Mouse (Mus musculus): ENCODE data around the gene Mcoln1.

The Mcoln1 gene

DNA sequence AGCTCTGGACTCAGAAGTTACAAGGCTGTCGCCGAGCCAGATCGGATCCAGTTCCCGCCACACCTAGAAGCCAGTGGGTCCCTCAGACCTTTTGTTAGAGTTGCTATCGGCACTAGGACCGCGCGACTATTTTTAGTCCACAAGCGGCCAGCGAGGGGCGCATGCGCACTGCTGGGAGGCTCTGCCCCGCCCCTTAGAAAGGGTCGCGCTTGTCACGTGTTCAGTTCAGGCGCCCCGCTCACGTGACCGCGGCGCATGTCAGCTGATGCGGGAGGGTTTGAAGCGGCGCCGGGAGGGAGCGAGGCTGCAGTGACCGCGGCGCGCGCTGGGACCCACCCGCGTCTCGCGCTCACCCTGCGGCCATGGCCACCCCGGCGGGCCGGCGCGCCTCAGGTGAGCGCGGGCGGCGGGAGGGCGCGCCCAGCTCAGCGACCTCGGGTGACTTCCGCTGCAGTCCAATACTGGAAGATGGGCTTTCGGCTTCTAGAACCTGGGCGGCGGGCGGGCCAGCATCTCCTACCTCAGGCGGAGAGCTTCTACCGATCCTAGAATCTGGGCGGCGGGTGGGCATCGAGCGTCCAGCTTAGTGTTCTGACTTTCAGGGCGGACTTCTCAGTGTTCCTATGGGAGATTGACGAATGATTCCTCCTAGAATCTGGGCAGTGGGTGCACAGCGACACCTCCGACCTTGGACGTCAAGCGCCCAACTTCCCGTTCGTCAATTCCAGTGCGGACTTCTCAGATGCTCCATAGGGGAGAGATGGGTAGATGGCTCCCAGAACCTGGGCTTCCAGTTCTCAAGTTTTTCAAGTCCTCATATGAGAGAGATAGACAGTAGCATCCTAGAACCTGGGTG is at the start of gene Mcoln1:
Gene Mcoln1 (plus strand): TSS at position 223 of the 856 bp plus-strand sequence.
- DNase-seq (ENCODE audit: low read depth, low spot score), result peak; percentile 98

DNA sequence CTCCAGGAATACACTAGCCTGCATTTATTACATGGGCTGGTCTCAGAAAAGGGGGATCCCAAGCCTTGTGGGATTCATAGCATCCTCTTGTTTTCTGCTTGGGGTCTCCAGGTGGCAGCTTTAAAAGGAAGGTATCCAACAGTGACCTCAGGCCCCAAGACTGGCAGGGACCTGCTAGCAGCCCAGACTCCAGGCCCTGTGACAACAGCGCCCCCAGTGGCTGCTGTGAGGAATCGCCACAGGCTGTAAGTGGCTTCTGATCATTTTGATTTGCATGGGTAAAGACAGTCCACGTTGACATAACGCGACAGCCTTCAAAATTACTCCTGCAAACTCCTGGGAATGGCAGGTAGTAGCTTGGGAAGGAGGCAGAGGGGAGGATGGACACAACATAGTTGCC is 49.6 kb upstream of the Mcoln1 start:
- DNase-seq (ENCODE audit: low read depth, low spot score), result peak; percentile 69

DNA sequence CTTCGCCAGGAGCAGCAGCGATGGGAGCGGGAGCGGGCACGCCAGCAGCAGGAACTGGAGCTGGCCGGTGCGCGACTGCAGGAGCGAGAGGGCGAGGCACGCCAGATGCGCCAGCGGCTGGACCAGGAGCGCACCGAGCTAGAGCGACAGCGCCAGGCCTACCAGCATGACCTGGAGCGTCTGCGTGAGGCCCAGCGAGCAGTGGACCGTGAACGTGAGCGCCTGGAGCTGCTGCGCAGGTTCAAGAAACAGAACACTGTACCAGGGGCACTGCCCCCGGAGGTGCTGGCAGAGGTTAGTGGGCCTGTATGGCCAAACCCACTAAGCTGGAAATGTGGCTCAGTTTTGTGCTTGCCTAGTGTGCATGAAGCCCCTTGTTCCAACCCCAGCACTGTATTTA is 48.3 kb upstream of the Mcoln1 start:
- DNase-seq (ENCODE audit: low read depth, low spot score), result no peak

DNA sequence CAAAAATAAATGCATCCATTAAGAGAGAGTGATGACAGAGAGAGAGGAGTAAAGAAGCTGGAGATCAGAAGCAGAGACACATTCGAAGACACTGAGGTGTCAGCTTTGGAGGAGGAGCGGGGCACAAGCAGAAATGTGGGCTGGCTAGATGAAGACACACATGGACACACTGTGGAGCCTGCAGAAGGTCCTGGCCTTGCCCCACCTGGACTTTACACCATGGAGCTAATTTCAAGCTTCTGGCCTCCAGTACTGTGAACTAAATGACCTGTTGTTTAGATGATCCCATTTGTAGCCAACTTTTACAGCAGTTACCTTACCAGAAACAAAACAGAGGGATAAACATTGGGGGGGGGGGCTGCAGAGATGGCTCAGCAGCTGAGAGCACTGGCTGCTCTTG is 37.0 kb upstream of the Mcoln1 start:
- no peak for DNase-seq (ENCODE audit: low read depth, low spot score)

DNA sequence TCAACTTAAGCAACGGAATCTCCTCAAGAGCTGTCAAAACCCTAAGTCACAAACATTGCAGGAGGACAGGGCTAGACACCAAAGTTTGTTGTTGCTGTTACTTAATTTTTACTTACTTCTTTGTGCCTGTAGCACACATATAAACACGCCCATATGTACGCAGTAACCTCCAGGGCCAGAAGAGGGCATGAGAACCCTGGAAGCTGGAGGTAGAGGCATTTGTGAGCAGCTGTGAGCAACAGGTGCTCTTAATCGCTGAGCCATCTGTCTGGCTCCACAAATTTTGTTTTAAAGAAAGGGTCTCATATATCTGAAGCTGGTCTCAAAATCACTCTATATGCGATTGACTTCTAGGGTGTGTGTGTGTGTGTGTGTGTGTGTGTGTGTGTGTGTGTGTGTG is 35.9 kb upstream of the Mcoln1 start:
- DNase-seq (ENCODE audit: low read depth, low spot score), result peak; percentile 76

DNA sequence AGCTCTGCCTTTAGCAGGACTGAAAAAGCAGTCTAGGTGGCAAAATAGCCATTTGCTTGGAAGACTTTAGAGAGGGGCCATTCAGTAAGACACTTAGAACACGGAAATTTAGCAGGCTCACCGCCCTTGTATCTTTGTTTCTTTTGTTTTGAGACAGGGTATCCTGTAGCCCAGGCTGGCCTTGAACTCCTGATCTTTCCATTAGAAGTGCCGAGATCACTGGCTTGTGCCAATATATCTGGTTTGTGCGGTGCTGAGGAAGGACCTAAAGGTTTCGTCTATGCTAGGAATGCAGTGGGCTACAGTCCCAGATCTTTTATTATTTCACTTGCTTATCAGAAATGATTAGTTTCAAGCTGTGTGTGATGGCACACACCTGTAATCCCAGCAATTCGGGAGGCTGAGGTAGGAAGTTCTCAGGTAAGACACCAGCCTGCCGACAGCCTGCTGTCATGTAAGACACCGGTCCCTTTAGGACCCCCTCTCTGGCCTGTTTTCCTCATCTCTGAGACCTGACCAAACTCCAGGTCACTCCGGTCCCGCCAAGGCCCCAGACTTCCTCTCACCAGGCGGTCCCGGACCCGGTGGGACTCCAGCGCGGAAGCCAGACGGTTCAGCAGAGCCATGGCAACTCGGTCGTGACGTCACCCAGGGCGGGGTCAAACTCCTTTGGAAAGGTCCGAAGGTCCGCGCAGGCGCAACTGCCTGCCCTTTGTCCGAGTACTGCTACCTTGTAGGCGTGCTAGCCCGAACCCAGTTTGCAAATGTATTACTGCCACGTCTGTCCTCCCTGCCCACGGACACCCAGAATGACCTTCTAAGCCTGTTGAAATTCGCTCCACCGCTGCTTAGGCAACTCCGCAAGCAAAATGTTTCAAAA is 33.0 kb upstream of the Mcoln1 start, which contains the start of gene Pex11g:
Gene Pex11g (minus strand): TSS at position 675 of the 880 bp plus-strand sequence.
- peak; percentile 99 for DNase-seq (ENCODE audit: low read depth, low spot score)

DNA sequence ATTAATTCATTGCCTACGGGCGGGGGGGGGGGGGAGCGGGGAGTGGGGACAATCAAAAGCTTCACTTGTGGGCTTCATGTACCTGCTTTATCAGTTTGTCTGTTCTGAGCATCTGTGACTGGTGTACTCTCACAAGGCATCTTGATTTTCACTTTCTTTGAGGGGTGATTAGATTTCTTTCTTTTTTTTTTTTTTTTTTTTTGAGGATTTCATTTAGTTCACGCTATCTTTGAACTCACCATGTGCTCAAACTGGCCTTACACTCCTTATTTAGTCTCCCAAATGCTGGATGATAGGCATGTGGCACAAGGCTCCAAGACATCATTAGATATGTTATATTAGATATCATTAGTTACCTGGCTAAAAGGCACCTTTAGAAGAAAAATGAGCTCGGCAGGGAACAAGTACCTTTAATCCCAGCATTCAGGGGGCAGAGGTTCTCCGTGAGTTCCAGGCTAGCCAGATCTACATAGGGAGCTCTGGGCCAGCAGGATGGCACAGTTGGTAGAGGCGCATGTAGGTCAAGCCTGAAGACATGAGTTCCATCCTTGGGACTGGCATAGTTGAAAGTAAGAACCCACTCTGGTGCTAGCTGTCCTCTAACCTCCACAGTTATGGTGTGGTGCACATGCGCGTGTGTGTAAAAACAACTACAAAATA is 32.2 kb upstream of the Mcoln1 start:
- no peak for DNase-seq (ENCODE audit: low read depth, low spot score)

DNA sequence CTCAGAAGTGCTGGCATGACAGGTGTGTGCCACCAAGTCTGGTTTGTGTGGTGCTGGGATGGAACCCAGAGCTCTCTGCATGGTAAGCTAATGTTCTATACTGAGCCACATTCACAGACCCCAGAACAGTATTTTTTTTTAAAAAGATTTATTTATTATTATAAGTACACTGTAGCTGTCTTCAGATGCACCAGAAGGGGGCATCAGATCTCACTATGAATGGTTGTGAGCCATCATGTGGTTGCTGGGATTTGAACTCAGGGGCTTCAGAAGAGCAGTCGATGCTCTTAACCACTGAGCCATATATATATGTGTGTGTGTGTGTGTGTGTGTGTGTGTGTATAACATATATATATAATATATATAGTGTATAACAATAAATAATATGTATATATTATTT is 31.4 kb upstream of the Mcoln1 start:
- no peak for DNase-seq (ENCODE audit: low read depth, low spot score)

DNA sequence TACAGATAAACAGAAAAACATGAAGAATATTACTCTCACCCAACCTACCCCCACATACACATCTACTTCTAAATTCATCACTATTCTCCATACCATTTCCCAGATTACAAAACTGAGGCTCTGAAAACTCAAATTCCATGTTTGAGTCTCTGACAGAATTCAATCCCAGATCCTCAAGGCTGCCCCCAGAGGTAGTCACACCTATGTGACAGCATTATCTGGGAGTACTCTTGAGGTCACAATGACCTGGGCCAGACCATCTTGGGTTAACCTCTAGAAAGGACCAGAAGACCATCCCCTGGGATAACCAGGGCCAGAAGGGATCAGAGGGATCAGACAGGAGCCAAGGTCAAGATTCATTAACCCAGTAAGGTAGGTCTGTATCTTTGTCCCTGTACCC is 29.7 kb upstream of the Mcoln1 start, which contains the start of gene Tex45:
Gene Tex45 (plus strand): TSS at position 301 of the 400 bp plus-strand sequence.
- DNase-seq (ENCODE audit: low read depth, low spot score), result no peak

DNA sequence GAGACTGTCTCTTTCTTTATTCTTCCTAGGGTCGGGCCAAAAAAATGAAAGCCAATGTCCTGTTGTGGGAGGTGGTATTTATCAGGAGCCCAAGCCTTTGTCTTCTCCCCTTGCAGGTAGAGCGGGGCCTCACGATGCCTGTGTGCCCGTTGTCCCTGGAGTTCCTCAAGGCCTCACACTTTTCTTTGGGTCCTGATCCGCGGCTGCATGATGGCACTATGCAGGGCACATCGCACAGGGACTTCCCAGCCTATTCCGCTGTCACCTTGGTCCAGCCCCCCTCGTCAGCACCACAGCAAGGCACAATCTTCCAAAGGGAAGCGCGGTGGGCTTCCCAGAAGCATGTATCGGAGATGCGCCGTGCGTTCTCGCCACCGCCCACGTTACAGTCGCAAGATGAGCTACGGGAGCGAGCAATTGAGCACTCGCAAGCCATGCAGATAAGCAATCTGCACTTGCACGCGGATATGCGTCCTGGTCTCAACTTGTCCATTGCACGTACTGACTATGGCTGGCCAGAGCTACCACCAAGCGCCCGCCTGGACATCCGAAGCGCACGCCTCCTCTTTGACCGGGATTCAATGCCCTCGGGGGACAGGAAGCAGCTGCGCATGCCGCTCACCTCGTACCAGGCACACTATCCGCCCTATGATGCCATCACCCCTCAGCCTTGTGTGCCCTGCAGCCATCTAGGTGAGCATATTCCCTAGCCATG is 24.4 kb upstream of the Mcoln1 start:
- peak; percentile 31 for DNase-seq (ENCODE audit: low read depth, low spot score)

DNA sequence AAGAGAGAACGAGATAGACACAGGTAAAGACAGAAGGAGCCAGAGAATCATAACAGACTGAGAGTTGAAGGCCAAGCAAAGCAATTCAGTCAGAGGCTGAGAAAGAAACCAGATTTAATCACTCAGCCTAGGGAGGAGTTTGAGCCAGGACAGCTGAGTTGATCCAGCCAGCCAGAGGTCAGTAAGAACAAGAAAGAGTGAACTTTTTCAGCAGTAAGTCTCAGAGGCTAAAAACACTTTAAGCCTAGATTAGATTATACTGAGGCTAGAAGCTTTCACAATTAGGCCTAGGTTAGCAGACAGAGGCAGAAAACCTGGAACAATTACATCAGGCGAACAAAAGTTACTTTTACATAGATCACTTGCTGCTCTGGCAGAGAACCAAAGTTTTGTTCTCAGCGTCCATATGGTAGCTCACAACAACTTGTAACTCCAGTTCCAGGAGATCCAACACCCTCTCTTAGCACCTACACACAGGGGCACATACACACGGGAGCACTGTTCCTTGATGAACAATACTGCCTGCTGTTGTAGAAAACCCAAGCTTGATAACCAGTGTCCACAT is 20.0 kb upstream of the Mcoln1 start:
- DNase-seq (ENCODE audit: low read depth, low spot score), result no peak

DNA sequence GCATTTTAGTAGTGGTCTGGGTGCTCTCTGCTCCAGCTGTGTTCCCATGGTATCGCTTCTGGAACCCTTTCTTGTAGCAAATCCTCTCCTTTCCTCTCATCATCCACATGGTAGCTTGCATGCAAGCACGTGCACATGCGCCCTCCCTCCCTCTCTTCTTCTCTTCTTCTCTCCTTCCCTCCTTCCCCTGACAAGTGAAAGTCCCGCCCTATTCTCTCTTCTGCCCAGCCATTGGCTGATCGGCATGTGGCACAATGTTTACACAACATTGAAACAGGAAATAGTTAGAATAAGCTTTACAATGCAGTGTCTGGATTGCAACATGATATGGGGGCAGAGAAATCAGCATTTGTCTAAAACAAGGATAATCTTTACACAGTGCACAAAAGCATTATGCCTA is 18.7 kb upstream of the Mcoln1 start:
- no peak for DNase-seq (ENCODE audit: low read depth, low spot score)

DNA sequence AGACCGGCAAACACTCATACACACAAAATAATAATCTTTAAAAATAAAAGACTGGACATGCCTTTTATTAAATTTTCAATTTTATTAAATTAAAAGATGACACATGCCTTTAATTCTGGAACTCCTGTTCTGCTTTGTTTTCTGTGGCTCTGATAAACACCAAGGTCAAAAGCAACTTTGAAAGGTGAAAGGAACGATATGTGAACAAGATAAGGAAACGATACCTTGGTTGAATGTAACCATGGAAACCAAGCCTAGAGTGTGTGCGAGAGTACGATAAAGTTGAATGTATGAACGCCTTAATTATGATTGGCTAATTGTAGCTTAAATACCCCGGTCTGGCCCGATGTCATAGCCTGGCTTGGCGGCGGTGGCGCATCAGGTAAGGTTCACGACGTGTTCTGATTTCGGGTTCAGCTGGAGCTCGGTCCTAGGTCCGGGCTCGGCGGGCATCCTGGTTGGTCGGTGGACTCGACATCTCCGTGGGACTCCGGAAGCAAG is 18.0 kb upstream of the Mcoln1 start:
- no peak for DNase-seq (ENCODE audit: low read depth, low spot score)

DNA sequence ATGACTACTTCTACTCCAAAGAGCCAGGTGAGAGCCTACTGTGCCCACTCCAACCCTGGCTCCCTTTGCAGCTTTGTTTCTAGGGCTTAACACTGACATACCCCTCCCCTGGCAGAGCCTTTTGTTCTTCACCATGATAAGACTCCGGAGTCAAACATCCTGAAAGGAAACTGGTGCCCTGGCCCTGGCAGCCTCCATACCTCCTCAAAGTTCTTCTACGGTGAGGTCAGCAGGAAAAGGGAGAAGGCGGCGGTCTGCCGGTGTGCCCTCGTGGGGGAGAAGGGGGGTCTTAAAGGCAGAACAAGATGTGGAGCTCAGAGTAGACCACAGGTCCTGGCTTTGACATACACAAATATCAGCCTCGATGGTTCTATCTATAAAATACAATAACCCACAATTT is 16.7 kb upstream of the Mcoln1 start:
- DNase-seq (ENCODE audit: low read depth, low spot score), result no peak

DNA sequence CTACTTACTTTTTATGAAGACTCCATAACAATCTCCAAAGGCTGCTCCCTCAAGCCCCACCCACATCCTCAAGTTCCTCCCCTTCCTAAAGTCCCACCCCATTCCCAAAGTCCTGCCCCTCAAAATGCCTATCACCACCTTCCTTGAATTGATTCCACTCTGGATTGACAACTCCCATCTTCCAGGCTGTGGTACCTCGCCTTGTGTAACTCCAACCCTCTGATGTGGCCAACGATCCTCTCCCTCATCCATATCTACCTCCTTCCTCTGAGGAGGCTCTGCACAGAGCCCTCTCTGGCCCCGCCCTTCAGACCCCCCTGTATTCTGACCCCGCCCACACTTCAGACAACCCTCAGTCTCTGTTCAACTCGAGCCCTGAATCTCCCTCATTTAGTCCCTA is 15.1 kb upstream of the Mcoln1 start:
- no peak for DNase-seq (ENCODE audit: low read depth, low spot score)

DNA sequence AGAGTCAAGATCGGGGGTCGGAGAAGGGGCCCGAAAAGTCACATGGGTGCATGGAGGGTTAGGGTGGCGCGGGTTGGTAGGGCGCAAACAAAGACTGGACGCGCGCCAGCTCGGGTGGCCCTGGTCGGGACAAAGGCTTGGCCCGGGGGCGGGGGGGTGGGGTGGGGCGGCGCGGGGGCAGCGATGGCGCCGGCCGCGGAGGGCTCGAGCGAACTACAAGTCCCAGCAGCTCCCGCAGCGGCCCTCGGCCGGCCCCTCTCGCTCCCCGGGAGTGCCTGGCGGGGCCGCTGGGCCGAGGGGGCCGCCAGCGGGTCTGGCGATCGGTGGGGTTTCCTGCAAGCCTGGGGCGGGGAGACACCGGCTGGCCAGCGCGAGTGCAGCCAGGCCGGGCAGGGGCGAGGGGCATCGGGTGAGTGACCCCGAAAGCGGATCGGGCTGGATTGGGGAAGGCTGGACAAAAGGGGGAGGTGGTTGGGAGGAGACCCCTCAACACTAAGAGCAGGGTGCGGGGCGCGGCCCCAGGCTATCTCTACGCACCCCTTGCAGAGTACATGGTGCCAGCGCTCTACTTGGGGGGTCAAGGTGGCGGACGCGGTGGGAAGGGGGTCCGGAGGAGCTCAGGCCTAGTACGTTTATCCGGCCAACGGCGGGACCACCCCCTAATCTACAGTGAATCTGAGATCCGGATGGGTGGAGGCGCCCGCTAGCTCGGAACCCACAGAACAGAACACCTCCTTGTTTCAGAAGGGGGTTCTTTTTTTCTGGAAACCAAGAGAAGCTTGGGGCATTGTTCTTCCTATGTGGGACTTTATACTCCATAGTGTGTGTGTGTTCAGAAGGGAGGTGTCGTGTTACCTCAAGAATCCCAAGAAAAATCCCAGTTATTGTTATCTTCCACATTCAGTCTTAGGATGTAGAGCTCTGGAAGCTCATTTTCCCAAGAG is 7.1 kb upstream of the Mcoln1 start, which contains the start of gene Zfp358:
Gene Zfp358 (plus strand): TSS at position 238 of the 944 bp plus-strand sequence.
- DNase-seq (ENCODE audit: low read depth, low spot score), result peak; percentile 86

DNA sequence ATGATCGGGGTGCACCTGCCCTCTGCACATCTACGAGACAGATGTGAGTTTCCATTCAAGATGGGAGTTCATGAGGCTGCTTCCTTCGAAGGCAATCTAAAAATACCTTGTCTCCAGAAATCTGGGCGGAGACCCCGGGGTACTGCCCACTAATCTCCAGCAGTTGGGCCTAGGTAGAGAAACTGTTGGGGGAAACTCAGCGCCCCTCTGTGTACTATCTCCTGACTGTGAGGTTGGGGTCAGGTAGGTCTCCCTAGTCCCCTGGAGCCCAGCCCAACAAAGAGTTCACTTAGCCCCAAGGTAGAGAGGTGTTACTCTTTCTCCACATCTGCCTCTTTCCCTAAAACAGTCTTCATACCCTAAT is 6.4 kb upstream of the Mcoln1 start:
- DNase-seq (ENCODE audit: low read depth, low spot score), result no peak

DNA sequence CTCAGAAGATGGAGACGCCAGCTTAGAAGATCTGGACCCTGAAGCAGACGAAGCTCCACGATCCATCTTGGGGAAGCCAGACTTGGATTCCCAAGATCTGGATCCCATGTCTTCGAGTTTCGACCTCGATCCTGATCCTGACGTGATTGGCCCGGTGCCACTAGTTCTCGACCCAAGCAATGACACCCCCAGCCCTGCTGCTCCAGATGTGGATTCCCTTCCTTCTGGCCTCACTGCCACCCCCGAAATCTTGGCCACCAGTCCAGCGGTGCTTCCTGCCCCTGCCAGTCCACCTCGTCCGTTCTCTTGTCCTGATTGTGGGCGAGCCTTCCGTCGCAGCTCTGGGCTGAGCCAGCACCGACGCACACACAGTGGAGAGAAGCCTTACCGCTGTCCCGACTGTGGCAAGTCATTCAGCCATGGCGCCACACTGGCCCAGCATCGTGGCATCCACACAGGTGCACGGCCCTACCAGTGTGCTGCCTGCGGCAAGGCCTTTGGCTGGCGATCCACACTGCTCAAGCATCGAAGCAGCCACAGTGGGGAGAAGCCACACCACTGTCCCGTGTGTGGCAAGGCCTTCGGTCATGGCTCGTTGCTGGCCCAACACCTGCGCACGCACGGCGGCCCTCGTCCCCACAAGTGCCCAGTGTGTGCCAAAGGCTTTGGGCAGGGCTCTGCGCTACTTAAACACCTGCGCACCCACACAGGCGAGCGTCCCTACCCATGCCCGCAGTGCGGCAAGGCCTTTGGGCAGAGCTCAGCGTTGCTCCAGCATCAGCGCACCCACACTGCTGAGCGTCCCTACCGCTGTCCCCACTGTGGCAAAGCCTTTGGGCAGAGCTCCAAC is 4.5 kb upstream of the Mcoln1 start:
- no peak for DNase-seq (ENCODE audit: low read depth, low spot score)

DNA sequence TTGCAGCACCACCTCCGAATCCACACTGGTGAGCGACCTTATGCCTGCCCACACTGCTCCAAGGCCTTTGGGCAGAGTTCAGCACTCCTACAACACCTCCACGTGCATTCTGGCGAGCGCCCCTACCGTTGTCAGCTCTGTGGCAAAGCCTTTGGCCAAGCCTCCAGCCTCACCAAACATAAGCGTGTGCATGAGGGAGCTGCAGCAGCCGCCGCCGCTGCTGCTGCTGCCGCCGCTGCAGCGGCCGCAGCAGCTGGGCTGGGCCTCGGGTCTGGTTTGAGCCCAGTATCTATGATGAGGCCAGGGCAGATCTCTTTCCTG is 3.9 kb upstream of the Mcoln1 start:
- no peak for DNase-seq (ENCODE audit: low read depth, low spot score)

Measured in mesoderm, embryonic 11.5 days (tissue).